Mouse (Mus musculus) monocyte, adult 59 days (primary cell): ENCODE measurements around the gene Nlrp4a. TPM values are rescaled to one million over a fixed set of nuclear protein-coding genes. Genes with fewer than 3 reads are reported as not detected.

Source experiments
- total RNA-seq, 2 experiments: library from RNA; stranded (reverse); gene quantifications; one replicate each; pipeline ENCODE4 v1.2.4; 2023

The Nlrp4a gene
- total RNA-seq, result not detected

DNA sequence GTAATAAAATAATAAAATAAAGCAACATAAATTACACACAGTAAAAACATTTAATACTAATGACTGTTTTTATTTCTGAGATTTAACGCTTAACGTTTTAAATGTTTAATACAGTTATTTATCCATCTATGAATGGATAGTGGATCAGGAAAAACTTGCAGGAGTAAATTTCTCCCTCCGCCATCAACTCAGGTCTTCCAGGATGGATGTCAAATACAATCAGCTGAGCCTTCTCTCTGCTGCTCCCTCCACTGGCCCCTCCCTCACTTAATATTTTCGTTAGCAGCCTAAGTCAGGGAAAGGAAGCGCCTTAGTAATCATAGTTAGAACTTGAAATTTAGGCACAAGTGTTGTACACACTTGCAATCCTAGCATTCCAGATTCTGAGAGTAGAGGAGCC is at the start of gene Nlrp4a:
TSS of gene Nlrp4a (plus strand) at position 301 of the 400 bp plus-strand sequence.

DNA sequence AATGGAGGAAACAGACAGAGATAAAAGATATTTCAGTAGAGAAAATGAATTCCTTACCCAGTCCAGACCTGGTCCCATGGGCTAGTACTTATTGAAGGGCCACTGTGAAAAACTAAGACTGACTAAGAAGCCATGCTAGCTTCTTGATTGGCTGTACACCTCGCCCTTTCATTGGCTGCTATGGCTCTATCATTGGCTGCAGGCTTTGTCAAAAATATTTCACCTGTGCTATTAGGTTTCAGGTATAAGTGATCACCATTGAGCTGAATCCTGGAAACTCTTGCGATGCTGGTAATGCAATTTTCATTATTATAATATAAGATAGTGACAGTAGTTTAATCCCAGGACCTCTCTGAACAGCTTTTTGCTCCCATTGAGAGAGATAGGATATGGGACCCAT is 31.3 kb upstream of the Nlrp4a start, which contains the start of gene Nlrp9c:
TSS of gene Nlrp9c (minus strand) at position 101 of the 400 bp plus-strand sequence.

Other genes starting within 250 kb of the Nlrp4a start
- gene Vmn1r184, start 174.8 kb upstream of the Nlrp4a start, total RNA-seq, result not detected
- not detected for gene Cyp2a4, start 127.9 kb upstream of the Nlrp4a start, total RNA-seq
- not detected for gene Nlrp9c, start 31.4 kb upstream of the Nlrp4a start, total RNA-seq
- gene Nlrp9a, start 99.9 kb downstream of the Nlrp4a start, total RNA-seq, result not detected
- not detected for gene Vmn1r185, start 183.4 kb downstream of the Nlrp4a start, total RNA-seq